Mouse (Mus musculus) intestine, embryonic 16.5 days (tissue): ENCODE measurements around the gene Pramel7. TPM values are rescaled to one million over a fixed set of nuclear protein-coding genes. Genes with fewer than 3 reads are reported as not detected.

Experiments used
- ATAC-seq: fragments of 200-750 bp; cut with Nextera tagmentation; 2 replicates; pipeline ENCODE4 v1.8.0; 2017; ENCODE audit warnings: moderate TSS enrichment, moderate library complexity
- H3K27ac ChIP-seq: fragments of 300-500 bp; sonication (generic); 2 replicates; pipeline ENCODE4 v1.5.1; 2014; ENCODE audit warnings: mild to moderate bottlenecking, low read length
- H3K27me3 ChIP-seq: fragments of 300-500 bp; sonication (generic); replicated peaks from 2 replicates; pipeline ENCODE4 v1.6.1; 2014; ENCODE audit warnings: low read length, control low read depth, mixed read lengths; ENCODE audit not compliant: control insufficient read depth, insufficient read depth
- H3K36me3 ChIP-seq: fragments of 300-500 bp; sonication (generic); 2 replicates; pipeline ENCODE4 v1.6.1; 2014; ENCODE audit warnings: low read length, control low read depth; ENCODE audit not compliant: control insufficient read depth, insufficient read depth
- H3K4me1 ChIP-seq: fragments of 300-500 bp; sonication (generic); 2 replicates; pipeline ENCODE4 v1.6.1; 2014; ENCODE audit warnings: low read length, control low read depth, mixed read lengths; ENCODE audit not compliant: control insufficient read depth, insufficient read depth
- H3K4me2 ChIP-seq: fragments of 300-500 bp; sonication (generic); 2 replicates; pipeline ENCODE4 v1.6.1; 2014; ENCODE audit warnings: low read depth, low read length, control low read depth
- H3K4me3 ChIP-seq: fragments of 300-500 bp; sonication (generic); 2 replicates; pipeline ENCODE4 v1.5.1; 2014; ENCODE audit warnings: mild to moderate bottlenecking, low read length
- H3K9ac ChIP-seq: fragments of 300-500 bp; sonication (generic); 2 replicates; pipeline ENCODE4 v1.6.1; 2014; ENCODE audit warnings: low read depth, low read length
- H3K9me3 ChIP-seq: fragments of 300-500 bp; sonication (generic); 2 replicates; pipeline ENCODE4 v1.6.1; 2016; ENCODE audit warnings: low read length, control low read depth; ENCODE audit not compliant: control insufficient read depth
- WGBS: fragments of 180-500 bp; shearing (Covaris S2); extraction: QIAGEN DNeasy Blood & Tissue Kit; methylation state at CpG from one replicate; pipeline ENCODE4 v1.1.7; 2014; 5-methylcytosine and 5-hydroxymethylcytosine counted together
- polyA plus RNA-seq: library from polyadenylated mRNA; unstranded; fragments of >200 nt; fragmentation: Nextera tagmentation; extraction: Ambion mirVana; gene quantifications from 2 replicates; pipeline ENCODE4 v1.2.1, GENCODE M21; 2015

Gene Pramel7
- polyA plus RNA-seq, 1 experiment from 2014 or later, result not detected

- H3K9me3 ChIP-seq, result no peaks in the 10 kb centered on the region
- H3K36me3 ChIP-seq, result no peaks in the 10 kb centered on the region
- H3K4me2 ChIP-seq, result no peak within 1 kb of the TSS
- WGBS, result 86% methylated on average over 6 of the region's 6 CpGs
- no peaks in the 10 kb centered on the region for H3K27me3 ChIP-seq
- no peak within 1 kb of the TSS for H3K9ac ChIP-seq
- no peak for ATAC-seq
- no peak within 1 kb of the TSS for H3K27ac ChIP-seq
- no peak within 1 kb of the TSS for H3K4me3 ChIP-seq
- H3K4me1 ChIP-seq, result no peaks in the 10 kb centered on the region
Measured at GRCm38 (mm10) chr2:87506265-87506664, 9.4 kb upstream of the Pramel7 start, which contains the start of gene Pramel6. TSS of gene Pramel6 (plus strand) at chr2:87506565.

- no peaks in the 10 kb centered on the region for H3K4me1 ChIP-seq
- no peak overlapping the region for H3K27ac ChIP-seq
- no peak overlapping the region for H3K9ac ChIP-seq
- H3K36me3 ChIP-seq, result no peaks in the 10 kb centered on the region
- no peaks in the 10 kb centered on the region for H3K9me3 ChIP-seq
- no peaks in the 10 kb centered on the region for H3K27me3 ChIP-seq
- no peak overlapping the region for H3K4me2 ChIP-seq
- WGBS, result 77% methylated on average over 2 of the region's 2 CpGs
- no peak overlapping the region for H3K4me3 ChIP-seq
- no peak for ATAC-seq
Measured at GRCm38 (mm10) chr2:87482276-87482675, 14.6 kb downstream of the Pramel7 start.

- H3K4me3 ChIP-seq, result no peak overlapping the region
- ATAC-seq, result no peak
- 80% methylated on average over 4 of the region's 4 CpGs for WGBS
Measured at GRCm38 (mm10) chr2:87481158-87481557, 15.7 kb downstream of the Pramel7 start.

GRCm38 (mm10) chr2:87480207-87480606 lies 16.7 kb downstream of the Pramel7 start:
- Histone ChIP-seq H3K27ac (no peak overlapping the region), H3K4me2 (no peak overlapping the region), H3K27me3 (no peaks in the 10 kb centered on the region), H3K4me1 (no peaks in the 10 kb centered on the region), H3K4me3 (no peak overlapping the region), H3K9me3 (no peaks in the 10 kb centered on the region), H3K9ac (no peak overlapping the region), H3K36me3 (no peaks in the 10 kb centered on the region)
- no peak for ATAC-seq

More at GRCm38 (mm10) chr2:87481158-87481557, 15.7 kb downstream of the Pramel7 start:
- no peak overlapping the region for H3K9ac ChIP-seq
- no peak overlapping the region for H3K4me2 ChIP-seq
- no peaks in the 10 kb centered on the region for H3K36me3 ChIP-seq
- H3K9me3 ChIP-seq, result no peaks in the 10 kb centered on the region
- no peak overlapping the region for H3K27ac ChIP-seq
- H3K4me1 ChIP-seq, result no peaks in the 10 kb centered on the region
- H3K27me3 ChIP-seq, result no peaks in the 10 kb centered on the region

- no peak for ATAC-seq
- Histone ChIP-seq H3K4me2 (no peak overlapping the region), H3K4me3 (no peak overlapping the region), H3K36me3 (no peaks in the 10 kb centered on the region), H3K27me3 (no peaks in the 10 kb centered on the region), H3K9ac (no peak overlapping the region), H3K4me1 (no peaks in the 10 kb centered on the region), H3K9me3 (no peaks in the 10 kb centered on the region), H3K27ac (no peak overlapping the region)
- WGBS, result 90% methylated on average over 4 of the region's 4 CpGs
Measured at GRCm38 (mm10) chr2:87461769-87462168, 35.1 kb downstream of the Pramel7 start.

- no peak within 1 kb of the TSS for H3K9ac ChIP-seq
- no peak for ATAC-seq
- no peak within 1 kb of the TSS for H3K4me3 ChIP-seq
- H3K4me2 ChIP-seq, result no peak within 1 kb of the TSS
- no peaks in the 10 kb centered on the region for H3K36me3 ChIP-seq
- no peak within 1 kb of the TSS for H3K27ac ChIP-seq
- H3K9me3 ChIP-seq, result no peaks in the 10 kb centered on the region
- H3K27me3 ChIP-seq, result no peaks in the 10 kb centered on the region
- no peaks in the 10 kb centered on the region for H3K4me1 ChIP-seq
Measured at GRCm38 (mm10) chr2:87453662-87454061, 43.2 kb downstream of the Pramel7 start, which contains the start of gene Olfr1126. TSS of gene Olfr1126 (plus strand) at chr2:87453962.

Other genes with a start within 250 kb of the Pramel7 start
- not detected in 2 replicates for gene Olfr1115, start 249.1 kb downstream of the Pramel7 start, polyA plus RNA-seq
- not detected in 2 replicates for gene Olfr1116, start 229.6 kb downstream of the Pramel7 start, polyA plus RNA-seq
- not detected in 2 replicates for gene Olfr1118, start 189.5 kb downstream of the Pramel7 start, polyA plus RNA-seq
- not detected in 2 replicates for gene Olfr1120, start 142.3 kb downstream of the Pramel7 start, polyA plus RNA-seq
- not detected in 2 replicates for gene Olfr1121, start 127.2 kb downstream of the Pramel7 start, polyA plus RNA-seq
- not detected in 2 replicates for gene Olfr1122, start 111.2 kb downstream of the Pramel7 start, polyA plus RNA-seq
- gene Olfr1123, start 80.5 kb downstream of the Pramel7 start, polyA plus RNA-seq, result not detected in 2 replicates
- not detected in 2 replicates for gene Olfr1124, start 66.8 kb downstream of the Pramel7 start, polyA plus RNA-seq
- gene Olfr1126, start 43.1 kb downstream of the Pramel7 start, polyA plus RNA-seq, result not detected in 2 replicates
- not detected in 2 replicates for gene Pramel6, start 9.5 kb upstream of the Pramel7 start, polyA plus RNA-seq
- not detected in 2 replicates for gene Olfr153, start 34.7 kb upstream of the Pramel7 start, polyA plus RNA-seq
- not detected in 2 replicates for gene Olfr1128, start 48.4 kb upstream of the Pramel7 start, polyA plus RNA-seq
- gene Olfr1129, start 76.8 kb upstream of the Pramel7 start, polyA plus RNA-seq, result not detected in 2 replicates
- gene Olfr1130, start 109.1 kb upstream of the Pramel7 start, polyA plus RNA-seq, result not detected in 2 replicates
- not detected in 2 replicates for gene Olfr1131, start 130.0 kb upstream of the Pramel7 start, polyA plus RNA-seq
- not detected in 2 replicates for gene Olfr1132, start 140.4 kb upstream of the Pramel7 start, polyA plus RNA-seq
- not detected in 2 replicates for gene Olfr1133, start 150.3 kb upstream of the Pramel7 start, polyA plus RNA-seq
- not detected in 2 replicates for gene Olfr1134, start 161.4 kb upstream of the Pramel7 start, polyA plus RNA-seq
- gene Olfr1135, start 176.6 kb upstream of the Pramel7 start, polyA plus RNA-seq, result not detected in 2 replicates
- gene Olfr1136, start 196.9 kb upstream of the Pramel7 start, polyA plus RNA-seq, result not detected in 2 replicates
- gene Olfr1137, start 216.1 kb upstream of the Pramel7 start, polyA plus RNA-seq, result not detected in 2 replicates
- gene Olfr1138, start 242.9 kb upstream of the Pramel7 start, polyA plus RNA-seq, result not detected in 2 replicates
- gene Olfr1140, start 246.7 kb upstream of the Pramel7 start, polyA plus RNA-seq, result not detected in 2 replicates